Mouse (Mus musculus) erythroblast, embryonic 14.5 days (primary cell): ENCODE measurements at regions not wholly inside any gene's neighbourhood (a gene's known extent, or its start where the extent isn't known, plus 50 kb on each side); places are given as distances from the start of the nearest gene placed in this dataset.

Experiments used
- GATA1 ChIP-seq: IDR thresholded peaks from 2 replicates; pipeline ENCODE4 v1.6.1; 2012; ENCODE audit warnings: low read length, inconsistent platforms, mixed read lengths
- TAL1 ChIP-seq: IDR thresholded peaks from 3 replicates; pipeline ENCODE4 v1.6.1; 2012; ENCODE audit warnings: low read length, inconsistent platforms, mixed read lengths

- TF ChIP-seq GATA1 = no peak
- TF ChIP-seq TAL1 = no peak
These were observed 83.2 kb downstream of the Zfp281 start for GRCm38 (mm10) chr1:136707866-136708265.
